Mouse (Mus musculus) telencephalon, adult 2 months (tissue): Measurements from ENCODE around the gene Ostc.

ENCODE experiments used
- DNase-seq: peaks from one replicate; pipeline ENCODE4 v3.0.0-alpha.2; 2011; ENCODE audit warnings: low read depth, low spot score

Gene Ostc

DNA sequence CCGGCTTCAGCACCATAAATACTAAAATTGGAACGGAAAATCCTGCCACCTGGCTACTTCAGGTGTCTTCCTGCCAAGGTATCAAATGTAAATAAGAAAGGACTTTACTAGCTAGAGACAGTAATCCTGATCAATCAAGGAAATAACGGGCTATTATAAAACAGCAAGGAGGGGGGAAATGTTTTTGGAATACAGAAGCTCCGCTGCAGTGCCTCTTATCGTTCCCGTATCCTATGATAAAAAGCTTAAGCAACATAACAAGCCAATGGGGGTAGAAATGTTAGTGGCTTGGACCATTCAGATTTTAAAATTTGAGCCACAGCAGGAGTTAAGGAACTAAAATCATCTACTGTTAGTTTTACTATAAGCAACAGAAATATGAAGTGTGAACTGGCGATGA, 859 bp upstream of the Ostc start:
- no peak for DNase-seq

DNA sequence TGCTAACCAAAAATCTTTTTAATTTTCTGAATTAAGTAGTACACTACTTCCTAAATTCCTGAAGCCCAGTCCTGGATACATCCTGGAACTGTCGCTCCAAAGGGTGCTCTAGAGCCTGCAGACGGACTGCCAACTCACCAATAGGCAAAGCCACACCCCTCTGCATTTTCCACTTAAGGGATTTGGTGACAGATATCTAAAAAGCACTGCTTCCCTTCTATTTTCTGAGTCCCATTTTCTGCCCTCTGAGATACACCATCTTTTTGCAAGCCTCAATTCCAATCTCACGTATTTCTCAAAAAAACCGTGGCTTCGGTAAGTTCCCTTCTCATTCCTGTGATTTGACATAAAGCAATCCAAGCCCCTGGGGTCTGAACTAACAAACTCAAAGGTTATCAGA, 715 bp downstream of the Ostc start:
- no peak for DNase-seq

DNA sequence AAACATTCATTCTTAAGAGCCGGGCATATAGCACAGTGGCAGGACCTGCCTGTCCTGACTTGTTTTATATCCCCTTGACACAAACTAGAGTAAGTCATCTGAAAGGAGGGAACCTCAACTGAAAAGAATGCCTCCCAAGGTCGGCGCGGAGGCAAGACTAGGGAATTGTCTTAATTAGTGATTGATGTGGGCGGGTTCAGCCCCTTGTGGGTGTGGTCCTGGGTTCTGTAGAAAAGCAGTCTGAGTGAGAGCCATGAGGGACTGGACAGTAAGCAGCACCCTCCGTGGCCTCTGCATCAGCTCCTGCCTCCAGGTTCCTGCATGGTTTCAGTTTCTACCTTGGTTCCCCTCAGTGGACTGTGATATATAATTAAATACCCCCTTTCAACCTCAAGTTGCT, 7.0 kb downstream of the Ostc start:
- no peak for DNase-seq

DNA sequence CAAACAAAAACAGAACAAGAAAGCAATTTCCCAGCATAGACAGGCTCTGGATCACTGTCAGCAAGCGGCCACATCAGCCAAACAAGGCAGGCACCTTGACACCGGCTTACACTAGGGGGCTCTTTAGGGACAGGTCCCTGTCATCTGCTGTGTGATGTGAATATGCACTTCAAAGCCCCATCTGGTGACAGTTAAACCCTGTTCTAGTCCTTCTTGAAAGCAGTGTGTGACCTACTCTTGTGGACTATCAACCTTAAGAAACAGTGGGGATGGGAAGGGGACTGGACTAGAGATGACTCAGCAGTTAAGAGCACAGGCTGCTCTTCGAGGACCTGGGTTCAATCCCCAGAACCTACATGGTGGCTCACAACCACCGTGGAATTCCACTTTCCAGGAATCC, 11.6 kb downstream of the Ostc start:
- no peak for DNase-seq

DNA sequence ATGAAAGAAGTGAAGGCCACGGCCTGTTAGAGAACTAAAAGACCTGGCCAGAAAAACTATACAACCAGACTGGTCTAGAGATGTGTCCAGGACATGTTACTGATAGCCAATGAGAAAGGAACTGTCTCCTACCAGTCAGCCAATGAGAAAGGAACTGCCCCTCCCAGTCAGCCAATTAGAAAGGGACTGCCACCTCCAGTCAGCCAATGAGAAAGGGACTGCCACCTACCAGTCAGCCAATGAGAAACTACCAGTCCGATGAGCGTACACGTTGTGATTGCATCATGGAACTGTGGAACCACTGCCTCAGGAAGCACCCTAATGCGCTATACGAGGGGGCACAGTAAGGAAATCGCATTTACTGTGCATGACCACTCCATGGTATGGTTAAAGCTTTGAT, 14.5 kb downstream of the Ostc start:
- DNase-seq: no peak

DNA sequence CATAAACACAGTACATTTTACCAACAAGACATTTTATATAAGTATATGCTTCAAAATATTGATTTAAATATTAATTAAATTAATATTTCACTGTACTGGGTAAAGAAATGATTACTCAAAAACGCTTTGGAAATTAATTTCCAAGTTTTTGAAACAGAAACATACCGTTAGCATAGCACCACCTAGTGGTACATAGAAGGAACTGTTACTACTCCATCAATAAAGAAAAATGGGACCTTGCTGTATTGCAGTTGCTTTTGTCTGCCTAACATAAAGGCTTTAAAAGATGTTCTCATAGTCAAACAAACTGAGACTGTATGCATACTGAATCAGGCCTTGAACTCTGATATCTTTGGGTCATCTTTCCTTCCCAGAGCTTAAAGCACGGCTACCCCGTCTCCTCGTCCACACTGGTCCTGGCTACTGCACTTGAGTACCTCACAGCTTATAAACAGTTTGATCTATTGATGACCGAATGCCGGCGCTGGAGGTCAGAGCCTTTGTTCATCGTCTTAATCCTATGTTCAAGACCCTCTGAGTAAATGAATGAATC, 15.1 kb downstream of the Ostc start:
- no peak for DNase-seq

DNA sequence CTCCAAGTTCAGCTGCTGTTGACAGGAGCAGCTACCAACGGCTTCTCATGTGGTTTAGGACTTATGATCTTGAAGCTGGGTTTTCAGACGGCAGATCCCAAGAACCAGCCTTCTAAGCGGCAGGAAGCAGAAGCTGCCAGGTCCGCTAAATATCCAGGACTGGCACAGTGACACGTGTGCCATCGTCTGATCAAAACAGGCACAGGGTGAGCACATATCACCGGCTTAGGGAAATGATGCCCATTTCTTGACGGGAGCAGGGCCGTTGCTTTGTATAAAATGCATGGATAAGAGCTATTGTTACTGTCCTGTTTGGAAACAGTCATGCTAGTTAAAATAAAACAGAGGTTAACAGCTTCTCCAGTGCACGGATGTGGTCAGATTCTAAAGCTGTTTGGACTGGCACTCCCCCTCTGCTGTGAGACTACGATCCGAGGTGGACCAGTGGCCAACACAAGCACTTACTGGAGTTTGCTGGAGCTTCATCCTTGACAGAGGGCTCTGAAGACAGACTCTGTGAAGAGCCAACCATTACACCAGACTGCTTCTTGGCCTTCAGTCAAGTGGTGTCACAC, 17.6 kb downstream of the Ostc start:
- DNase-seq: no peak

DNA sequence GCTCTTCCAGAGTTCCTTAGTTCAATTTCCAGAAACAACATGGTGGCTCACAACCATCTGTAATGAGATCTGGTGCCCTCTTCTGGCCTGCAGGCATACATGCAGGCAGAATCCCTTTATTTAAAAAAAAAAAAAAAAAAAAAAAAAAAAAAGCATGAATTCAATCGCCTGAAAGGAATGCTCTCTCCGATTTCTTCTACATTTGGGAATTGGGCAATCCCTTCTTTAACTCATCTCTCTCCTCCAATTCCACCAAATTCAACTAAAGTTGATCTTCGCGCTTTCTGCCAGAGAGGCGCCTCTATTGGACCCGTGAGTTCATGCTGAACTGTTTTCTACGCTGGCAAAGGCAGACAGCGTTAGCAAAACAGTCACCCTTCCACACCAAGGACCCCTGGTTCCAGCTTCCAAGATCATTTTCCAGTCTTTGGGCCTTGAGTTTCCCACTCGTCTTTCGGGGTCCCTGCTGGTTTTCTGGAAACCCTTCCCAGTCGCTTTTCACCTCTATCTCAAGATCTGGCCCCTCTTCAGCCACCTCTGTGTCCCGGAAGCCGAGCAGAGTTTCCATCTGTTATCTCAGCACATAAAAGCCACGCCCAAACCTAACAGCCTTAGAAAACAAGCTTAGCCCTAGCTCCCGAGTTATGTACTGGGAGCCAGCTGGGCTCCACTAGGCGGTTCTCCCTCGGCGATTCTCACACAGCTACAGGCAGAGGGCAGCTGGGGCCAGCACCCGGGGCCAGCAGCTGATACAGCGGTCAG, 18.2 kb downstream of the Ostc start:
- no peak for DNase-seq

DNA sequence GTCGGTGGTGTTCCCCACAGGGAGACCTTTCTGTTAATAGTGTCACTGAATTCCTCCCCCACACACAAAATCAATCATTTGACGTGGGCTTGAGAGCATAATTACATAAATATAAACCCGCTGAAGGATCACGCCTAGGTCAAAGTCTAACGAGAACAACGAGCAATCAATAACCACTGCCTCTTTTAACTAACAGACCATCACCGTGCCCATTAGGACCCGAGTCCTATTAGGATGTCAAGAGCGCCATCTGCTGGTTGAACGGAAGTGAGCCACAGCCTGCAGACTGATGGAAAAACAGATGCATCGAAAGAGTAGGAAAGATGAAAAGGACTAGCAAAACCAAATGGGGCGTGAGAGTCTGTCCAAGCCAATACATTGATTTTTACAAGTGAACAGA, 19.6 kb downstream of the Ostc start:
- DNase-seq: peak; percentile 39

DNA sequence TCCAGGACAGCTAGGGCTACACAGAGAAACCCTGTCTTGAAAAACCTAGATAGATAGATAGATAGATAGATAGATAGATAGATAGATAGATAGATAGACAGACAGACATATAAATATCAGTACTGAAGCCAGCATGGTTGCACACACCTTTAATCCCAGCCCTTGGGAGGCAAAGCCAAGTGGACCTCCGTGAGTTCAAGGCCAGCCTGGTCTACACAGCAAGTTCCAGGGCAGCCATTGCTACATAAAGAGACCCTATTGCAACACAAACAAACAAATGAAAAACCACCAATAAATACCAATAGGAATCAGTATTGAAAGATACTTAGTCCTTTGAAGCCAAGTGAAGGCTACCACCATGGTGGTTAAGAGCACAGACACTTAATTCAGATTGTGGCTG, 22.2 kb downstream of the Ostc start:
- no peak for DNase-seq

DNA sequence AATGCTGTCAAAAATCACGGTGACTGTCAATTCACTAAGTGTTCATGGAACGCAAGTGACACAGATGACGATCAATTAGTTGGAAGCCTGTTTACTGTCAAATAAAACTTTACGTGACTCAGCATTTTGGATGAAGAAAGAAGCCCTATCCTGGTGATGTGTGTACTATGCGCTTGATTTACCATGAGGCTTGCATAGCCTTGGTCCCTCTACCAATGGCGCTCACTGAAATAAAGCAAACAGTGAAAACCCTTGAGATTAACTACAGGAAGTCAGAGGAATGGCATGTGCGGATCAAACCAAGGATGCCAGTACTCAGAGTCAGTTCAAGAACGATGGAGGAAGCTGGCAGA, 24.3 kb downstream of the Ostc start:
- DNase-seq: no peak

DNA sequence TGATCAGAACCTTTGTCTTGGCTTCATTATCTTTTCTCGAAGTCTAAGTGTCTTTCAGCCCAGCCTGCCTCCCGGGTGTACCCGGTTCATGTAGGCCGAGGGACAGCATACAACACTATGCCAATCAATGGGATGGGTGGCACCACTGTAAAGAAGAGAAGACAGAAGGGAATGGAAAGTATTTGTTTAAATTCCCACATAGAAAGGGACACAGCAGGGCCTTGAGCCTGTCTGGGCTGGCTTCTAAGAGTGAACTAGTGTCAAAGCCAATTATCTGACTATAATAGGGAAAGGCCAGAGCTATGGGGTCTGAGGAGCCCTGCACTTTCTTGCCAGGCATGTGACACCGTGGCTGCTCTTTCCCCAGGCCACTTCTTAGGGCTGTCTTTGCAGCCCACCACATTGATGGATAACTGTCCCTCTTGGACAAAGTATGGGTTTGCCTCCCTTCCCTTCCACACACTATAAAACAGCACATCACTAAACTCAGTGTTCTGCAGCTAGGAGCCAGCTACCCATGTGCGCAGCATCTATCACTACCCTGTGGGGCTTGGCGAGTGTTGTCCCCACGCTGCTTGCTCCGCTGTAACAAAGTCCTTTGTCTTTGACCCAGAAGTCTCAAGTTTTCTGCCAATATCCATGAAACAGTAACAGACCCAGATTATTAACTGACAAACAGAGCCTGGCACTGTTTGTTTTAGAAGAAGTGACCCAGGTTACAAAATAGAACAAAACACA, 24.8 kb downstream of the Ostc start:
- DNase-seq: no peak

DNA sequence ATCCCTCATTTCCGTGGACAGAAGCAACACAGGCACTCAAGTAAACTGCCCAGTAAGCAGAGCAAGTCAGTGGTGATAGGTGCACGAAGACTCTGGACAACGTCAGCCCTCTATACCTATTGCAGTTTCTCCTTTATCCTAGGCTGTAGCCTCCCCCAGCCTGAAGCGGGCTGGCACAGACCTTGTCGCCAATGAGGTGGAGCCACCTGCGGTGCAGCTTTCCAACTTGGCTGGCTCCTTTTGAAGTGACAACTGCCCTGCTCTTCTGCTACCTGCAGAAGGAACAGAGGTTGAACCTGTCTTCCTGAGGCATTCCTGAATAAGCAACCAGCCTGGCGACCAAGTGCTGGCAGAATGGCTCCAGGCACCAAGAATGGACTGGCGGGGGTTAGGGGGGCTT, 25.4 kb downstream of the Ostc start:
- no peak for DNase-seq

DNA sequence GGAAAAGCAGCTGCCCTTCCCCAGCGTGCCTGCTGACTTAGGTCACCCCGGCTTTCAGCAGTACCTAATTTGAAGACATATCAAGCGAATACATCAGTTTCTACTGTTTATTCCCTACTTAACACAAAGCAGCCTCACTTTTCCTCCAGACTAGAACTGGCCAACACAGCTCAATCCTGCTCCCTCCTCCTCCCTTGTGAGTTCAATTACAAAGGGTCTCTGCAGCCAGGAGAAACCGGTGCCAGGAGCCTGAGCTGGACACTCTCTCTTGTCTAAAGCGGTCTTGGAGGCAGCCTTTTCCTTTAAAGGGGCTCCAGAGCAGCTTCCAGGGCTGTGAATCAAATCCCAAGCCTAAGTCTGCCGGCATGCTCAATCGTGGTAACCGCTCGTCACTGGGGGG, 27.1 kb downstream of the Ostc start:
- DNase-seq: no peak

DNA sequence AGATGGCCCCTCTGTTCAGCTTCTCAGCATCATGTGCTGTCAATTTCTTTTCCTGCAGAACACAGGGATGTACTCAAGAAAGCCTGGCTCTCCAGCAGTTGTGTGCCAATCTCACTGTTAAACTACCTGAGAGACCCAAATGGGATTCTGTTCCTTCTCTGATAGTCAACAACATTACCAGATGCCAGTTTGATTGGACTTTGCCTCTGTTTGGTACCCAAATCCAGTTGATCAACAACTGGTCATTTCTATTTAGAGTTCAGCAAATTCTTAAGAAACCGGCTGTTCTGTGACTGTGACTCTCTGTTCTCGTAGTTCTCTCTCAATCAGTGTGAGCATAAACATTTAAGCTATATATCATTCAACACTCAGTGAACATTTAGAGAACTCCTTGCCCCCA, 28.0 kb downstream of the Ostc start:
- no peak for DNase-seq

DNA sequence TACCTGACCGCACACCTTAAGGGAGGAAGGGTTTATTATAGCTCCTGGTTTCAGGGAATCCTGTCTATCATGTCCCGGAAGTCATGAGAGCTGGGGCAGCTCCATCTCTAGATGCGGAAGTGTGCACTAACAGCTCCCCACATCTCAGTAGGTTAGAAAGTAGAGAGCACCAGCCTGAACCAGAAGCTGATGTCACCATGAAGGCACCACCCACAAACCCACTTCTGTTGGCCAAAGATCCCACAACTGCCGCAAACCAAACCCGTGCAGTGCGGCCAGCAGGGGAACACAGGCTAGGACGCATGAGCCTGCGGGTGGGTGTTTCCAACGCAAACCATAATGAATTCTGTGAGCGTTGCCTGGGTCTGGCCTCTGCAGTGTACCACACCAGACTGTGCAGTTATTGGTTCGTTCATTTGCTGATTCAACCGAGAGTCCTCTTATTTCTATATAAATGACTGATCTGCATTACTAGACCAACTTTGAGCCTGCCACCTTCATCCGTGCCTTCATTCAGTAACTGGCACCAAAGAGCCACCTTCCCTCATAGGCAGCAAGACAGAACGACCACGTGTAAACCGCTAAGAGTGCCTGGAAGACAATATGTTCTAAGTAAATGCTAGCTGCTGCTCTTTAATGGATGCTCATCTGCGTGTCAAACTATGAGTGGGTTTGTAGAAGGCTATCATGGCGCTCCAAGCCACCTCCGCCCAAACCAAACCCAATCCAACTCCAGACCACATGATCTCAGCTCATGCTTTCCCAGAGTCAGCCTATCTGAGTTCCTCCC, 31.4 kb downstream of the Ostc start:
- no peak for DNase-seq

DNA sequence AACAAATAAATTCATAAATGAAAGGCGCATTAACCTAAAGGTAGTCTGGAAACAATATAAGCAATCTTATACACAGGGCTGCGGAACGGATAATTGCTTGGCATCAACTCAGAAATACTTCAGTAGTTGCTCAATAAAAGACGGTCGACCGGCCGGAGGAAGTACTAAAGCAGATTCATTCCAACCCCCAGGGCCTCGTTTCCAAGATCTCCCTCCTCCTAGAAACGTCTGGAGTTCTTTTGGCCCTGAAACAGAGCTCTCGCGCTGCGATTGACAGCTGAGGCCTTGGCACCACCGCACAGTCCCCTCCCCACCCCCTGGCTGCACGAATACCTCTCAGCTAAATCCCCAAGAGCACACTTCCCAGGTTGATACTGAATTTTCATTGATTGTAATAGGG, 38.0 kb downstream of the Ostc start:
- DNase-seq: no peak

DNA sequence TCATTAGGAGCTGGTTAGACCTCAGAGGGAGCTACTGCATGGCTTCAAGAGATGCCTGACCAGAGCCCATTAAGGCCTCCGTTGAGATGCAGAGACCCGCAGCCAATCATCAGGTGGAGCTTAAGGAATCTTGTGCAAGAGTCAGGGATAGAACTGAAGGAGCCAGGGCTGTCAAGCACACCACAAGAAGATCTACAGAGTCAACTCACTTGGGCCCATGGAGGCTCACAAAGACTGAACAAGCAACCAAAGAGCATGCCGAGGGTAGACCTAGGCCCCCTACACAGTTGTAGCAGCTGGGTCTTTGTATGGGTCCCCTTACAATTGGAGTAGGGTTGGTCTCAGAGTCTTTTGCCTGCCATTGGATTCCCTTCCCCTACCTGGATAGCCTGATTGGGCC, 46.7 kb downstream of the Ostc start:
- no peak for DNase-seq

DNA sequence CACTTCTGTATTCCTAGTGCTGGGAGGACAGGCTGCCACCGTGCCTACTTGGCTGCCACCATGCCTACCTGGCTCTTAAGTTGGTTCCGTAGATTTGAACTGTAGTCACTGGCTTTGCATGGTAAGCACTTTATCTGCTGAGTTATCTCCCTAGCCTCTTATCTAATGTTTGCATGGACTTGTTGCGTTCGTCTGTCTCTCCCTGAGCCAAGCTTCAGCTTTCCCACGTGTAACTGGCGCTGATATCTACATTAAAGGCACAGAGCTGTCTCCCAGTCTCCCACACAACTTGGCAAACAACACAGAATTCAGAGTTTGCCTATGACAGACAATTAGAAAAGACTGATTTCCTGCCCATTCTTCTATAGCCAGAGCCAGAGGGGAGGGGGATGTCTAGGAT, 48.6 kb downstream of the Ostc start:
- DNase-seq: peak; percentile 33

DNA sequence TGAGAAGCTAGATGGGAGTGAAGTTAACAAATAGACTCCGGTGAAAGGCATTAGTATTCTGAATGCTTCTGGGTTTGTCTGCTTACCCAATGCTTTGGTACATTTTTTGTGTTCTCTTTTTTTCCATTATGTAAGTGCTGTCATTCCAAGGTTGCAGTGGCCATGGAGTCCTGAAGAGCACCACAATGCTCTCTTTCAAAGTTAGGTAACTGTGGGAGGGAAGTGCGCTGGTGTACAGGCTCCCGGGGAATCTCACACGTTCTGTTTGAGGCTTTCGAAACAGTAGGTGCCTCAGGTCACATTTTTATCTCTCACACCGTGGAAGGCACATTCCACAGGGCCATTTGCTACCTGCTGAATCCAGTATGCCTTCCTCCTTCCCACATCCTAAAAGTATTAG, 59.7 kb downstream of the Ostc start:
- DNase-seq: peak; percentile 5

DNA sequence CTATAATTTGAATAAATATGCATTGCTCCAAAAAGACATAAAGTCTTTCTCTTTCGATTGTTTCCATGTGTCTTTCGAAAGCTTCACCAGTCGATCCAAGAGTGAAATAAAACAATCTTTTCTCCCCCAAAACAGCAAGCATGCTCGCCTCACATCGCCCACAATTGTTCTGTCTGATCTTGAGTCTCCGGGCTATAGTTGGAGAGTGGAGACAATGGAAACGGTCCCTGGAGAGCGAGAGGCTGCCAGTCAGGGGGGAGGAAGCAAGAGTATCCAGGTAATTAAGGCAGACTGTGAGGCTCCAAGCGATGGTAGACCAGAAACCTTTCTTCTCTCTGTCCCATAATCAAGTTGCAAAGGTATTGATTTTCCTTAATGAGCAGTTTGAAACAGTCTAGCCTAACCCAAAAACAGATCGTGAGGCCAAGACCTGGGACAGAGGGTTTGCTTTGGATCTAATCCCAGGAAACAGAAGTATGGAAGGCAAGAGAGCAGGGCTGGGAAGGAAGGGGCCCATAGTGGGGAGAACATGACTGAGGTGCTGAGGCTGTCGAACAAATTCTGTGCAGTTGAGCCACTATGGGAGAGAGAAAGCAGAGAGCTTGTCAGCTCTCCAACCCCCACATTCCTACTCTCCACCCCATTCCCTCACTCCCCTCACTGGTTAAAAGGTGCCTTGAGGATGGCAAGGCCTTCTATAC, 63.0 kb downstream of the Ostc start:
- DNase-seq: no peak
